Mouse (Mus musculus) urinary bladder, postnatal 14 days (tissue): Measurements from ENCODE around the gene Tmem121.
A peak's percentile ranks its signal among the peaks of the same experiment; 100 is the strongest.

ENCODE experiments used
- DNase-seq: peaks from one replicate; pipeline ENCODE4 v3.0.0; 2021; ENCODE audit warnings: low spot score

Tmem121 gene

GRCm38 (mm10) chr12:113149341-113149740 lies 36.4 kb upstream of the Tmem121 start:
- no peak for DNase-seq

- DNase-seq = no peak
Measured at GRCm38 (mm10) chr12:113149896-113150295, 35.8 kb upstream of the Tmem121 start.

GRCm38 (mm10) chr12:113150591-113150990 lies 35.1 kb upstream of the Tmem121 start:
- DNase-seq = no peak

GRCm38 (mm10) chr12:113151046-113151445 lies 34.7 kb upstream of the Tmem121 start:
- no peak for DNase-seq

- peak; percentile 61 for DNase-seq
Measured at GRCm38 (mm10) chr12:113151661-113152271, 34.0 kb upstream of the Tmem121 start.

- DNase-seq = peak; percentile 44
Measured at GRCm38 (mm10) chr12:113152272-113152661, 33.5 kb upstream of the Tmem121 start.

- DNase-seq = no peak
Measured at GRCm38 (mm10) chr12:113152991-113153525, 32.7 kb upstream of the Tmem121 start.

- peak; percentile 33 for DNase-seq
Measured at GRCm38 (mm10) chr12:113153971-113154370, 31.8 kb upstream of the Tmem121 start.

GRCm38 (mm10) chr12:113154747-113155075 lies 31.0 kb upstream of the Tmem121 start:
- DNase-seq = no peak

GRCm38 (mm10) chr12:113155076-113155771 lies 30.5 kb upstream of the Tmem121 start:
- peak; percentile 73 for DNase-seq

- peak; percentile 100 for DNase-seq
Measured at GRCm38 (mm10) chr12:113155887-113156539, 29.7 kb upstream of the Tmem121 start, which contains the start of gene Tedc1. Tedc1 (plus strand) TSS chr12:113156421.

GRCm38 (mm10) chr12:113156540-113156929 lies 29.2 kb upstream of the Tmem121 start:
- DNase-seq = no peak

GRCm38 (mm10) chr12:113157002-113157401 lies 28.7 kb upstream of the Tmem121 start:
- DNase-seq = no peak

GRCm38 (mm10) chr12:113157521-113157920 lies 28.2 kb upstream of the Tmem121 start:
- DNase-seq = no peak

GRCm38 (mm10) chr12:113157971-113158370 lies 27.8 kb upstream of the Tmem121 start:
- DNase-seq = no peak

GRCm38 (mm10) chr12:113163561-113164006 lies 22.1 kb upstream of the Tmem121 start:
- no peak for DNase-seq

GRCm38 (mm10) chr12:113168031-113168536 lies 17.6 kb upstream of the Tmem121 start:
- no peak for DNase-seq

- DNase-seq = no peak
Measured at GRCm38 (mm10) chr12:113176960-113177725, 8.6 kb upstream of the Tmem121 start.

GRCm38 (mm10) chr12:113181020-113181419 lies 4.7 kb upstream of the Tmem121 start:
- DNase-seq = no peak

GRCm38 (mm10) chr12:113184945-113185344 lies 785 bp upstream of the Tmem121 start:
- DNase-seq = no peak

- DNase-seq = no peak
Measured at GRCm38 (mm10) chr12:113186326-113187010, 738 bp downstream of the Tmem121 start.
